Mouse (Mus musculus) gastrocnemius, postnatal 14 days (tissue): ENCODE results near the gene Zp2. TPM values are rescaled to one million over a fixed set of nuclear protein-coding genes. Genes with fewer than 3 reads are reported as not detected.

Source experiments
- DNase-seq: peaks from one replicate; pipeline ENCODE4 v3.0.0; 2021; ENCODE audit warnings: mixed read lengths
- intact Hi-C: fragments of 180-260 bp; cut with DNase I; formaldehyde crosslinking; loops from one replicate; pipeline ENCODE4 v1.15.1; 2025; ENCODE audit warnings: low total_unique reads
- total RNA-seq, 2 experiments: library from RNA; stranded (reverse); gene quantifications; 2 replicates each; pipeline ENCODE4 v1.2.3; 2021

Gene Zp2
- total RNA-seq, 2 experiments from 2014 or later: 0.51 to 0.84 TPM

- intact Hi-C loops: no loop called here
Observed at GRCm38 (mm10) chr7:120080177-120080576, 64.9 kb downstream of the Zp2 start.

More at GRCm38 (mm10) chr7:120080177-120080576, 64.9 kb downstream of the Zp2 start:
- DNase-seq: no peak

Other genes with a start within 250 kb of the Zp2 start
- 10 to 100 TPM; 10.4 to 11.1 TPM for gene Lyrm1, start 249.4 kb downstream of the Zp2 start, total RNA-seq
- gene Dcun1d3, start 249.0 kb downstream of the Zp2 start, total RNA-seq: 10 to 100 TPM; 13.9 to 14.1 TPM
- gene Dnah3, start 50.0 kb downstream of the Zp2 start, total RNA-seq: not detected
- 1 to 10 TPM; 8.1 to 8.2 TPM for gene Tmem159, start 42.9 kb downstream of the Zp2 start, total RNA-seq
- under 1 TPM in 1 of 2 experiments, not detected in 1; 0.04 TPM for gene Anks4b, start 28.6 kb upstream of the Zp2 start, total RNA-seq
- 1 to 10 TPM; 8.5 to 9.5 TPM for gene Crym, start 56.8 kb upstream of the Zp2 start, total RNA-seq
- not detected for gene Abca14, start 58.7 kb upstream of the Zp2 start, total RNA-seq
- gene Abca15, start 183.4 kb upstream of the Zp2 start, total RNA-seq: not detected